Mouse (Mus musculus): ENCODE data around the gene Ulk3. TPM values are rescaled to one million over a fixed set of nuclear protein-coding genes. Genes with fewer than 3 reads are reported as not detected.
A peak's percentile ranks its signal among the peaks of the same experiment; 100 is the strongest.

The Ulk3 gene
- polyA plus RNA-seq, 1 experiment from 2014 or later: 20.3 TPM

- 92% methylated on average over 5 of the region's 5 CpGs for WGBS
- no peak within 1 kb of the TSS for H3K4me3 ChIP-seq
- H3K4me1 ChIP-seq: no peaks in the 10 kb centered on the region
- H3K9ac ChIP-seq: no peak within 1 kb of the TSS
- H3K4me2 ChIP-seq: no peak within 1 kb of the TSS
- H3K27ac ChIP-seq: no peak within 1 kb of the TSS
- H3K9me3 ChIP-seq: no peaks in the 10 kb centered on the region
- H3K27me3 ChIP-seq: no peaks in the 10 kb centered on the region
- peaks cover 13% of the 10 kb centered on the region for H3K36me3 ChIP-seq
- no peak for ATAC-seq (ENCODE audit: insufficient number of reproducible peaks, insufficient read depth, low FRiP score, low TSS enrichment, low read depth)
Observed at GRCm38 (mm10) chr9:57620674-57621073, 31.4 kb downstream of the Ulk3 start, which contains the start of gene Lman1l. Lman1l (minus strand) TSS chr9:57620774.

GRCm38 (mm10) chr9:57624295-57624694, 35.0 kb downstream of the Ulk3 start:
- H3K27me3 ChIP-seq: no peaks in the 10 kb centered on the region
- no peaks in the 10 kb centered on the region for H3K4me1 ChIP-seq
- no peak overlapping the region for H3K27ac ChIP-seq
- H3K4me2 ChIP-seq: no peak overlapping the region
- ATAC-seq (ENCODE audit: insufficient number of reproducible peaks, insufficient read depth, low FRiP score, low TSS enrichment, low read depth): no peak
- no peaks in the 10 kb centered on the region for H3K9me3 ChIP-seq
- H3K4me3 ChIP-seq: no peak overlapping the region
- WGBS: 72% methylated on average over 7 of the region's 7 CpGs
- no peak overlapping the region for H3K9ac ChIP-seq
- peaks cover 49% of the 10 kb centered on the region for H3K36me3 ChIP-seq

GRCm38 (mm10) chr9:57625674-57626500, 36.6 kb downstream of the Ulk3 start:
- Histone ChIP-seq H3K27me3 (no peaks in the 10 kb centered on the region), H3K4me1 (no peaks in the 10 kb centered on the region), H3K4me2 (no peak overlapping the region), H3K36me3 (peaks cover 65% of the 10 kb centered on the region), H3K27ac (no peak overlapping the region), H3K4me3 (no peak overlapping the region), H3K9ac (no peak overlapping the region), H3K9me3 (no peaks in the 10 kb centered on the region)
- ATAC-seq (ENCODE audit: insufficient number of reproducible peaks, insufficient read depth, low FRiP score, low TSS enrichment, low read depth): no peak
- WGBS: 83% methylated on average over 15 of the region's 15 CpGs

- Histone ChIP-seq H3K27me3 (no peaks in the 10 kb centered on the region), H3K36me3 (peaks cover 78% of the 10 kb centered on the region), H3K4me3 (no peak overlapping the region), H3K9me3 (no peaks in the 10 kb centered on the region), H3K4me2 (no peak overlapping the region), H3K27ac (no peak overlapping the region), H3K4me1 (no peaks in the 10 kb centered on the region), H3K9ac (no peak overlapping the region)
- 88% methylated on average over 17 of the region's 17 CpGs for WGBS
- no peak for ATAC-seq (ENCODE audit: insufficient number of reproducible peaks, insufficient read depth, low FRiP score, low TSS enrichment, low read depth)
Observed at GRCm38 (mm10) chr9:57627191-57627590, 37.9 kb downstream of the Ulk3 start.

GRCm38 (mm10) chr9:57627892-57628291, 38.6 kb downstream of the Ulk3 start:
- H3K27me3 ChIP-seq: no peaks in the 10 kb centered on the region
- 91% methylated on average over 11 of the region's 11 CpGs for WGBS
- peaks cover 80% of the 10 kb centered on the region for H3K36me3 ChIP-seq
- no peaks in the 10 kb centered on the region for H3K4me1 ChIP-seq
- H3K4me2 ChIP-seq: no peak overlapping the region
- no peak overlapping the region for H3K4me3 ChIP-seq
- ATAC-seq (ENCODE audit: insufficient number of reproducible peaks, insufficient read depth, low FRiP score, low TSS enrichment, low read depth): no peak
- no peak overlapping the region for H3K27ac ChIP-seq
- no peaks in the 10 kb centered on the region for H3K9me3 ChIP-seq
- no peak overlapping the region for H3K9ac ChIP-seq

- Histone ChIP-seq H3K4me3 (no peak overlapping the region), H3K9ac (no peak overlapping the region), H3K9me3 (no peaks in the 10 kb centered on the region), H3K27me3 (no peaks in the 10 kb centered on the region), H3K36me3 (peaks cover 80% of the 10 kb centered on the region), H3K4me2 (no peak overlapping the region), H3K27ac (no peak overlapping the region), H3K4me1 (no peaks in the 10 kb centered on the region)
- WGBS: 92% methylated on average over 12 of the region's 12 CpGs
- ATAC-seq (ENCODE audit: insufficient number of reproducible peaks, insufficient read depth, low FRiP score, low TSS enrichment, low read depth): 0 out of 2 replicates have a peak, but pooled peaks have one; percentile 5
Observed at GRCm38 (mm10) chr9:57628717-57629116, 39.5 kb downstream of the Ulk3 start.

- Histone ChIP-seq H3K4me3 (no peak overlapping the region), H3K4me1 (peaks cover 3% of the 10 kb centered on the region), H3K27ac (no peak overlapping the region), H3K9me3 (no peaks in the 10 kb centered on the region), H3K36me3 (peaks cover 79% of the 10 kb centered on the region), H3K9ac (no peak overlapping the region), H3K4me2 (no peak overlapping the region), H3K27me3 (no peaks in the 10 kb centered on the region)
- ATAC-seq (ENCODE audit: insufficient number of reproducible peaks, insufficient read depth, low FRiP score, low TSS enrichment, low read depth): peak; percentile 50; the same call in 1 of the 2 replicates
- 71% methylated on average over 14 of the region's 14 CpGs for WGBS
Observed at GRCm38 (mm10) chr9:57629118-57629874, 40.0 kb downstream of the Ulk3 start.

GRCm38 (mm10) chr9:57633481-57634024, 44.3 kb downstream of the Ulk3 start:
- WGBS: 40% methylated on average over 4 of the region's 4 CpGs
- no peak overlapping the region for H3K27ac ChIP-seq
- no peaks in the 10 kb centered on the region for H3K27me3 ChIP-seq
- H3K9me3 ChIP-seq: no peaks in the 10 kb centered on the region
- ATAC-seq (ENCODE audit: insufficient number of reproducible peaks, insufficient read depth, low FRiP score, low TSS enrichment, low read depth): no peak
- H3K4me3 ChIP-seq: no peak overlapping the region
- H3K9ac ChIP-seq: no peak overlapping the region
- no peak overlapping the region for H3K4me2 ChIP-seq
- H3K36me3 ChIP-seq: peaks cover 42% of the 10 kb centered on the region
- peaks cover 23% of the 10 kb centered on the region for H3K4me1 ChIP-seq

GRCm38 (mm10) chr9:57637272-57637671, 48.0 kb downstream of the Ulk3 start:
- Histone ChIP-seq H3K27ac (peak overlapping the region; percentile 89), H3K9me3 (no peaks in the 10 kb centered on the region), H3K4me3 (no peak overlapping the region), H3K36me3 (peaks cover 12% of the 10 kb centered on the region), H3K27me3 (no peaks in the 10 kb centered on the region), H3K4me2 (peak overlapping the region; percentile 53), H3K9ac (peak overlapping the region; percentile 49; the same call in 1 of the 2 replicates), H3K4me1 (peaks cover 60% of the 10 kb centered on the region)
- ATAC-seq (ENCODE audit: insufficient number of reproducible peaks, insufficient read depth, low FRiP score, low TSS enrichment, low read depth): no peak
- WGBS: 24% methylated on average over 3 of the region's 3 CpGs

- ATAC-seq (ENCODE audit: insufficient number of reproducible peaks, insufficient read depth, low FRiP score, low TSS enrichment, low read depth): no peak
- Histone ChIP-seq H3K4me2 (peak overlapping the region; percentile 53), H3K4me1 (peaks cover 66% of the 10 kb centered on the region), H3K9me3 (no peaks in the 10 kb centered on the region), H3K9ac (peak overlapping the region; percentile 60; the same call in 1 of the 2 replicates), H3K27me3 (no peaks in the 10 kb centered on the region), H3K4me3 (no peak overlapping the region), H3K36me3 (peaks cover 15% of the 10 kb centered on the region), H3K27ac (peak overlapping the region; percentile 89)
- 16% methylated on average over 6 of the region's 6 CpGs for WGBS
Observed at GRCm38 (mm10) chr9:57637741-57638322, 48.6 kb downstream of the Ulk3 start.
